Mouse (Mus musculus) C2C12 (cell line): ENCODE data around the gene Ptpro.

Experiments
- CEBPB ChIP-seq: IDR thresholded peaks from one replicate; pipeline ENCODE4 v1.6.1; 2011; ENCODE audit warnings: low read depth, mild to moderate bottlenecking, control low read depth, moderate library complexity
- CTCF ChIP-seq: IDR thresholded peaks from one replicate; pipeline ENCODE4 v1.5.1; 2011; ENCODE audit not compliant: control insufficient read depth, insufficient read depth, insufficient read length
- FOSL1 ChIP-seq: IDR thresholded peaks from one replicate; pipeline ENCODE4 v1.8.0; 2011; ENCODE audit warnings: mild to moderate bottlenecking, low read length; ENCODE audit not compliant: poor library complexity, insufficient read depth, severe bottlenecking
- MAX ChIP-seq: IDR thresholded peaks from one replicate; pipeline ENCODE4 v1.6.1; 2011; ENCODE audit warnings: mild to moderate bottlenecking, control low read depth
- MYOD1 ChIP-seq: IDR thresholded peaks from one replicate; pipeline ENCODE4 v1.6.1; 2011; ENCODE audit warnings: low read depth; ENCODE audit not compliant: control insufficient read depth, insufficient read length
- MYOG ChIP-seq: IDR thresholded peaks from one replicate; pipeline ENCODE4 v1.6.1; 2011; ENCODE audit not compliant: control insufficient read depth, insufficient read length; ENCODE audit errors: extremely low read depth
- USF1 ChIP-seq: IDR thresholded peaks from one replicate; pipeline ENCODE4 v1.6.1; 2011; ENCODE audit warnings: low read depth, mild to moderate bottlenecking, control low read depth, moderate library complexity

- TF ChIP-seq CTCF = no peak
- TF ChIP-seq MYOD1 = no peak
- TF ChIP-seq USF1 = no peak
- TF ChIP-seq MAX = no peak
- TF ChIP-seq MYOG = no peak
- TF ChIP-seq FOSL1 = no peak
- TF ChIP-seq CEBPB = no peak
These were observed 191.0 kb downstream of the Ptpro start for GRCm38 (mm10) chr6:137443089-137443488.
